Mouse (Mus musculus) ES-E14 (cell line): ENCODE data around the gene Vdr.

ENCODE experiments used
- CHD2 ChIP-seq: IDR thresholded peaks from 2 replicates; pipeline ENCODE4 v1.6.1; 2014; ENCODE audit warnings: mild to moderate bottlenecking, low read depth, low read length, inconsistent platforms
- MAFK ChIP-seq: IDR thresholded peaks from 2 replicates; pipeline ENCODE4 v1.6.1; 2014; ENCODE audit warnings: mild to moderate bottlenecking, low read depth, low read length, inconsistent platforms; ENCODE audit not compliant: insufficient read depth
- ZC3H11A ChIP-seq: IDR thresholded peaks from 2 replicates; pipeline ENCODE4 v1.6.1; 2012; ENCODE audit warnings: low read depth, mild to moderate bottlenecking, inconsistent platforms, low read length, borderline replicate concordance
- ZNF384 ChIP-seq: IDR thresholded peaks from 2 replicates; pipeline ENCODE4 v1.6.1; 2012; ENCODE audit warnings: low read depth, low read length, inconsistent platforms

GRCm38 (mm10) chr15:97851011-97851410 lies 59.4 kb downstream of the Vdr start:
- no peak for TF ChIP-seq CHD2
- no peak for TF ChIP-seq MAFK
- TF ChIP-seq ZC3H11A: no peak
- TF ChIP-seq ZNF384: no peak
